Mouse (Mus musculus) liver, embryonic 14.5 days (tissue): ENCODE measurements around the gene Cryab. TPM values are rescaled to one million over a fixed set of nuclear protein-coding genes. Genes with fewer than 3 reads are reported as not detected.

Experiments
- ATAC-seq: fragments of 200-750 bp; cut with Nextera tagmentation; 2 replicates; pipeline ENCODE4 v1.8.0; 2017; ENCODE audit warnings: moderate number of reproducible peaks, mild to moderate bottlenecking, moderate library complexity; ENCODE audit not compliant: insufficient read depth
- DNase-seq, 3 experiments: peaks; one replicate each; pipeline ENCODE4 v3.0.0-alpha.2; 2012 to 2013; ENCODE audit warnings: low read depth in 3 of 3, low spot score in 3 of 3
- H3K27ac ChIP-seq: fragments of 300-500 bp; sonication (generic); 2 replicates; pipeline ENCODE4 v1.5.1; 2014; ENCODE audit warnings: moderate library complexity, mild to moderate bottlenecking, control low read depth, inconsistent platforms
- H3K27me3 ChIP-seq: fragments of 300-500 bp; sonication (generic); 2 replicates; pipeline ENCODE4 v1.6.1; 2014; ENCODE audit warnings: mild to moderate bottlenecking, low read length, moderate library complexity; ENCODE audit not compliant: control insufficient read depth, insufficient read depth
- H3K36me3 ChIP-seq: fragments of 300-500 bp; sonication (generic); replicated peaks from 2 replicates; pipeline ENCODE4 v1.6.1; 2014; ENCODE audit warnings: low read depth; ENCODE audit not compliant: control insufficient read depth, insufficient read depth
- H3K4me1 ChIP-seq, 2 experiments: fragments of 200-500 bp in 1 of 2; fragments of 300-500 bp in 1 of 2; sonication (generic) in 1 of 2; replicated peaks; 2 replicates each; pipeline ENCODE4 v1.6.1; 2012 to 2014; ENCODE audit warnings: antibody characterized with exemption in 1 of 2, inconsistent platforms in 1 of 2, low read length in 1 of 2; ENCODE audit not compliant: control insufficient read depth in 2 of 2, insufficient read depth in 2 of 2
- H3K4me2 ChIP-seq: fragments of 300-500 bp; sonication (generic); 2 replicates; pipeline ENCODE4 v1.6.1; 2014; ENCODE audit warnings: low read depth, mild to moderate bottlenecking, control low read depth, moderate library complexity
- H3K4me3 ChIP-seq, 2 experiments: fragments of 200-500 bp in 1 of 2; fragments of 300-500 bp in 1 of 2; sonication (generic) in 1 of 2; 2 replicates each; pipeline ENCODE4 v1.5.1; 2012 to 2014; ENCODE audit warnings: low read depth in 2 of 2, low read length in 2 of 2, mild to moderate bottlenecking in 2 of 2, control low read depth in 1 of 2, inconsistent platforms in 1 of 2, moderate library complexity in 1 of 2; ENCODE audit not compliant: insufficient read depth in 1 of 2
- H3K9ac ChIP-seq: fragments of 300-500 bp; sonication (generic); replicated peaks from 2 replicates; pipeline ENCODE4 v1.6.1; 2014; ENCODE audit warnings: mild to moderate bottlenecking, control low read depth, moderate library complexity
- H3K9me3 ChIP-seq: fragments of 300-500 bp; sonication (generic); 2 replicates; pipeline ENCODE4 v1.6.1; 2016; ENCODE audit warnings: low read length, mixed read lengths; ENCODE audit not compliant: control insufficient read depth
- CTCF ChIP-seq: IDR thresholded peaks from 2 replicates; pipeline ENCODE4 v1.5.1; 2016; ENCODE audit warnings: antibody characterized with exemption, low read depth, control low read depth
- EP300 ChIP-seq: IDR thresholded peaks from 2 replicates; pipeline ENCODE4 v1.6.1; 2016; ENCODE audit warnings: antibody characterized with exemption, low read depth
- WGBS: fragments of 180-500 bp; shearing (Covaris S2); extraction: QIAGEN DNeasy Blood & Tissue Kit; methylation state at CpG from one replicate; pipeline ENCODE4 v1.1.7; 2014; ENCODE audit not compliant: insufficient replicate concordance; 5-methylcytosine and 5-hydroxymethylcytosine counted together
- polyA plus RNA-seq, 2 experiments: library from polyadenylated mRNA; depleted of rRNA in 1 of 2; stranded (reverse) in 1 of 2; unstranded in 1 of 2; fragments of >200 nt; fragmentation: Nextera tagmentation in 1 of 2; extraction: Ambion mirVana in 1 of 2; gene quantifications; 2 replicates each; pipeline versions ENCODE4 v1.2.1 to v1.2.3; 2012 to 2014

The Cryab gene
- polyA plus RNA-seq, 2 experiments: 2.7 to 4.5 TPM

- WGBS: 64% methylated on average over 2 of the region's 2 CpGs
- Histone ChIP-seq H3K4me1 (peaks cover 20 to 25% of the 10 kb centered on the region in 2 experiments), H3K9ac (no peak overlapping the region), H3K4me3 (no peak overlapping the region), H3K27me3 (no peaks in the 10 kb centered on the region), H3K4me2 (no peak overlapping the region), H3K36me3 (peaks cover 6% of the 10 kb centered on the region), H3K27ac (no peak overlapping the region), H3K9me3 (no peaks in the 10 kb centered on the region)
- TF ChIP-seq CTCF: no peak
- no peak for TF ChIP-seq EP300
- DNase-seq (no peak), ATAC-seq (no peak)
Measured at GRCm38 (mm10) chr9:50770011-50770410, 18.9 kb downstream of the Cryab start.

GRCm38 (mm10) chr9:50774026-50774462 lies 22.9 kb downstream of the Cryab start:
- peak in 1 of 3 experiments; percentile 10 for DNase-seq
- peak overlapping the region; percentile 26 for H3K27ac ChIP-seq
- 39% methylated on average over 4 of the region's 4 CpGs for WGBS

GRCm38 (mm10) chr9:50774991-50775612 lies 24.0 kb downstream of the Cryab start, which contains the start of the genes Alg9 and 1110032A03Rik:
Gene Alg9, plus strand, starts transcription at chr9:50775019.
Gene 1110032A03Rik, minus strand, starts transcription at chr9:50775520.
- peak; percentile 76 for ATAC-seq
- peak within 1 kb of the TSS; percentile 92 for H3K4me2 ChIP-seq
- peaks cover 10% of the 10 kb centered on the region for H3K36me3 ChIP-seq
- peaks cover 5 to 22% of the 10 kb centered on the region in 2 experiments; a peak in 3 of 4 replicates for H3K4me1 ChIP-seq
- TF ChIP-seq CTCF (0 out of 2 replicates have a peak, but pooled peaks have one; percentile 5), EP300 (no peak)
- WGBS: under 1% methylated on average over 51 of the region's 51 CpGs
- peak; percentile 70 to 79 (median 74) for DNase-seq
- no peaks in the 10 kb centered on the region for H3K27me3 ChIP-seq
- no peaks in the 10 kb centered on the region for H3K9me3 ChIP-seq
- H3K27ac ChIP-seq: peak within 1 kb of the TSS; percentile 26
- H3K9ac ChIP-seq: peak within 1 kb of the TSS; percentile 84
- H3K4me3 ChIP-seq: peak within 1 kb of the TSS; percentile 69 to 90

More at GRCm38 (mm10) chr9:50774026-50774462, 22.9 kb downstream of the Cryab start:
- H3K4me1 ChIP-seq: peaks cover 11 to 26% of the 10 kb centered on the region in 2 experiments
- H3K27me3 ChIP-seq: no peaks in the 10 kb centered on the region
- H3K36me3 ChIP-seq: peaks cover 6% of the 10 kb centered on the region
- ATAC-seq: no peak
- H3K4me2 ChIP-seq: peak overlapping the region; percentile 92
- H3K9ac ChIP-seq: peak overlapping the region; percentile 84
- no peaks in the 10 kb centered on the region for H3K9me3 ChIP-seq
- TF ChIP-seq CTCF: no peak
- no peak overlapping the region for H3K4me3 ChIP-seq

- ATAC-seq: peak; percentile 40
- Histone ChIP-seq H3K4me3 (peak overlapping the region; percentile 69 to 90), H3K4me2 (peak overlapping the region; percentile 92), H3K27ac (peak overlapping the region; percentile 26), H3K27me3 (no peaks in the 10 kb centered on the region), H3K36me3 (peaks cover 13% of the 10 kb centered on the region), H3K9ac (peak overlapping the region; percentile 84), H3K4me1 (peaks cover 5 to 22% of the 10 kb centered on the region in 2 experiments; a peak in 3 of 4 replicates), H3K9me3 (no peaks in the 10 kb centered on the region)
- DNase-seq: peak in 1 of 3 experiments; percentile 17
- TF ChIP-seq CTCF: peak; percentile 8; the same call in 1 of the 2 replicates
- TF ChIP-seq EP300: no peak
- under 1% methylated on average over 29 of the region's 30 CpGs for WGBS
Measured at GRCm38 (mm10) chr9:50775662-50776126, 24.6 kb downstream of the Cryab start.

GRCm38 (mm10) chr9:50776162-50776760 lies 25.1 kb downstream of the Cryab start:
- Histone ChIP-seq H3K27me3 (no peaks in the 10 kb centered on the region), H3K9me3 (no peaks in the 10 kb centered on the region), H3K4me3 (peak overlapping the region; percentile 69 to 90), H3K4me2 (peak overlapping the region; percentile 92), H3K36me3 (peaks cover 15% of the 10 kb centered on the region), H3K4me1 (peaks cover 5 to 22% of the 10 kb centered on the region in 2 experiments; a peak in 3 of 4 replicates), H3K9ac (peak overlapping the region; percentile 84), H3K27ac (peak overlapping the region; percentile 26)
- 48% methylated on average over 11 of the region's 11 CpGs for whole genome bisulfite sequencing
- TF ChIP-seq EP300 (no peak), CTCF (no peak)
- DNase-seq: no peak
- ATAC-seq: no peak
